Mouse (Mus musculus) layer of hippocampus, adult 11-12 months (tissue): ENCODE data around the gene Nell1.

Experiments
- DNase-seq: peaks from one replicate; pipeline ENCODE4 v3.0.0; 2022; ENCODE audit warnings: low spot score

The Nell1 gene

GRCm38 (mm10) chr7:50295508-50295907, 320.8 kb downstream of the Nell1 start:
- no peak for DNase-seq

- DNase-seq, result no peak
Observed at GRCm38 (mm10) chr7:50338226-50338625, 363.6 kb downstream of the Nell1 start.

DNA sequence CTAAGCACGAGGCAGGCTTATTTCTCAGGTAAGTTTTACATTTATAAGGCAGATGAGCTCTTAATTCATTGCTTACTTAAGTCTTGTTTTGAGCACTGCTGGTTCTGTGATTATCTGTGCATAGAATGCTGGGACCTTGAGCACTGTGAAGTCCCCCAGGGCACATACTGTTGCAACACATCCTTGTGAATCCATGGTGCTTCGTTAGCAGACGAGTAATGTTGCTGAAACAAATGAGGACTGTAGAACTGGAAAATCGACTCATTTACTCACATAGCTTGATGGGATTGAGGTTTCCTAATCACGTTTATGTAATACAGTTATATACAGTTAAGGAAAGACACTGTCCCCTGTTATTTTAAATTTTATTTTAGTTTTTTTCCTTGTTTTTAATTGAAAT, 364.1 kb downstream of the Nell1 start:
- no peak for DNase-seq

DNA sequence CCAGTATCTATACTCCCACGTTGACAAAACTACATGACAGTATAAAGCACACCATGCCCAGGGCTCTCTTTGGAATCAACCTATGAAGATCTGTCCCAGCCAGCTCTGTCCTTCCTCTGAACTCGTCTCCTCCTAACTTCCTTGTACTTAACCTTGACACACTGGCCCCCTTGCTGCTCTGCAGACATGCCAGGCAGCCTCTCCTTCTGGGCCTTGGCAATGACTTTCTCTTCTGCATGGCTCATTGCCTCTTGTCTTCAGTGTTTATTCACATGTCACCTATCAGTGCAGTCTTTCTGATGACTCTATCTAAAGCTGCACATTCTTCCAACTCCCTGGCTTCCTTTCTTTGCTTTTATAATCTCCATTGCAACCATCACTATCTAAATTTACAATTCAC, 376.9 kb downstream of the Nell1 start:
- DNase-seq, result no peak

GRCm38 (mm10) chr7:50357213-50357612, 382.5 kb downstream of the Nell1 start:
- no peak for DNase-seq

- DNase-seq, result no peak
Observed at GRCm38 (mm10) chr7:50362039-50362438, 387.4 kb downstream of the Nell1 start.

GRCm38 (mm10) chr7:50374876-50375275, 400.2 kb downstream of the Nell1 start:
- peak; percentile 80 for DNase-seq

DNA sequence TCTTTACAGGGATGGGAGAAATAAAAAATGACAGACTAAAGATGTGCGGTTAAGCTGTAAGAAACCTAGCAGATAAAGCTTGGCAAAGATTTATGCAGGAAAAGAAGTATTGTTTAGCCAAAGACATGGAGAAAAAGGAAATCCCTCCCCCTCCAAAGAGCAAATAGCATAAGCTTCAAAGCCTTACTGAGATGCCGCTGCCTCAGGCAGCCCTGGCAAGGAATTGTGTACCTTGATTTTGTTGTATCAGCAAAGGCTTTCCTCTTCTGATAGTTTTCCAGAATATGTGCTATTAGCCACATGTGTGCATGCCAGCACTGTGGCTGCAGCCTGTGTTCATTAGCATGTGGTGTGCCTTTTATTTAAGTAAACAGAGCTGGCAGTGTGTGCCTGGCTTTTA, 435.8 kb downstream of the Nell1 start:
- DNase-seq, result no peak

DNA sequence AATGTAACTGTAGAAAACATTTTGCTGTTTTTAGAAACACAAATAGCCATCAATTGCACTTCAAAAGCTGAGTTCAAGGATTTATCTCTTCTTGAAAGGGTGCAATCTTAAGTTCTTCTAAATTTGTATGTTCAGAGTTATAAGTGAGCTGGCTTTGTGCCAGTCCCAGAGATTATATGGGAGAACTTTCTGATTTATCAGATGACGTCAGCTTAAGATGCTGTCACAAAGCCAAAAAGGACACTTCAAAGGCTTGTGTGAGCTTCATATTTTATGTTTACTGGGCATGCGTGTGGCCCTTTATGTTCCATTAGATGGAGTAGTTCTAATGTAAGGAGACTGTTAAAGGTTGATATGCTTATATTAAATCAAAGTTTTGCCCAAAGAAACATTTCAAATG, 445.3 kb downstream of the Nell1 start:
- no peak for DNase-seq

GRCm38 (mm10) chr7:50422422-50423195, 447.9 kb downstream of the Nell1 start:
- no peak for DNase-seq

DNA sequence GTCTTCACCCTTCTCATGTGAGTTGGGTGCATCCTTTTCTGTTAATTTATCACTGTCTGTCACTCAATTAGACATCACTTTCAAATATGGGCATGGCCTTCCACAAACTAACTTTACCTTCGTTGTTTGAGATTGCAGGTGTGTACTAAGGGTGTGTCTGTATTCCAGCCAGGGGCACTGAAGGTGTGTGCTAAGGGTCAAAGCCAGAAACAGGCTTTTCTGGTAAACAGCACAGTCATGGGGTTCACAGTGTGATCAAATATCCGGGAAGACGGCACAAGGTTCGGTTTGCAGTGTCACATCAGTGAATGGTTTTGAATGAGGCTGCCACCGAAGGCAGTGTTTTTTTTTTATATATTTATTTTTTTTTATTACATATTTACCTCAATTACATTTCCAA, 455.1 kb downstream of the Nell1 start:
- DNase-seq, result no peak

- peak; percentile 25 for DNase-seq
Observed at GRCm38 (mm10) chr7:50441237-50441636, 466.6 kb downstream of the Nell1 start.

GRCm38 (mm10) chr7:50447316-50447715, 472.7 kb downstream of the Nell1 start:
- no peak for DNase-seq

DNA sequence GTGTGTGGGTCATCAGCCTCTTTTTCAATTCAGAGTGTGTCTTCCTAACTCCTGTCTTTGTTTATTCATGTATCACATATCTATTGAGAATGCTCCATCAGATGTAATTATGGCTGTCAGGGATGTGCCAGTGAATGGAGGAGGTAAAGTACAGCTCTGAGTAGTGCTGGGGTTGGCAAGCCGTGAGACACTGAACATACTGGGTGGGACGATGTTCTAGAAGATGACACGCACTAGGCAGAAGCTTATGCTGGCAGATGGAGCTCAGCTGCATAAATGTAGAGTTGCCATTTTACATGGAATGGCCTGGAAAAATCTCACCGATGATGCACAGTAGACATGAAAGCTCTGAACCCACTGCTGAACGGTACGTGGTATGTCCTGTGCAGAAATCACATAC, 493.1 kb downstream of the Nell1 start:
- no peak for DNase-seq

- DNase-seq, result no peak
Observed at GRCm38 (mm10) chr7:50470555-50470954, 495.9 kb downstream of the Nell1 start.

- no peak for DNase-seq
Observed at GRCm38 (mm10) chr7:50482011-50482410, 507.3 kb downstream of the Nell1 start.

GRCm38 (mm10) chr7:50485304-50485703, 510.6 kb downstream of the Nell1 start:
- DNase-seq, result peak; percentile 41

- no peak for DNase-seq
Observed at GRCm38 (mm10) chr7:50486884-50487420, 512.3 kb downstream of the Nell1 start.

GRCm38 (mm10) chr7:50501562-50501961, 526.9 kb downstream of the Nell1 start:
- DNase-seq, result no peak

- no peak for DNase-seq
Observed at GRCm38 (mm10) chr7:50507047-50507446, 532.4 kb downstream of the Nell1 start.

DNA sequence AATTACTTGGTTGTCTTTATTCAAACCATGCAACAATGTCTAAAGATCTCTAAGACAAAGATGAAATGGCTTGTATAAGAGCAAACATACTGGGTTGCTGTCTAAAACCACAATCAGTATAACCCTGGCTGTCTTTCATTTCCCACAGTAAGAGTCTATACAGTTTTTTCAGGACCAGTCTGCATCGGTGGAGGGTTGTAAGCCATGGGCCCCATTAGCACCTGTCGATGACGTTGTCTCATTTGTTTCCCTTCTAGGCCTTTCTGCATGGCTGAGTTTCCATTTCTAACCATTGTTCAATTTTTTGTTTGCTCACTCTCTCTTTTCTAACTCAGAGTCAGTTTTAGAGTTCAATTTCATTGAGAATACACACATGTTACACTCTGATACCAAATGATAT, 540.2 kb downstream of the Nell1 start:
- no peak for DNase-seq

GRCm38 (mm10) chr7:50516681-50517080, 542.0 kb downstream of the Nell1 start:
- DNase-seq, result no peak

DNA sequence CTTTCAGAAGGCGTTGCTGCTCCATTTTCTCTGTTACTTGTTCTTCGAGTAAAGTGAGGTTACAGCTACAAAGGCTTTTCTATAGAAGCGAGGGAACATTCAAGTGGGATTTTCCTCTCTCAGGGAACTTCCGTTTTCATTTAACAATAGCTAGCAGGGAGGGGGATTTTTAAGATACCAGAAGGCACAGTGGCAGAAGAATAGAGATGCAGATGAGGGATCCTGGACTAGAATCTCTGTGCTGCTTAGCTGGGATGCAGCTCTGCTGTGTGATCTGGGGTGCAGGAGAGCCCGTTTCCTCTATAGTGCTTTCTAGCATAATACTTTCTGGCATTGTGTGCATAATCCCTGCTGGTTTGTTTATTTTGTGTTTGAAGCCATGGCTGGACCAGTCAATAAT, 568.7 kb downstream of the Nell1 start:
- DNase-seq, result no peak

- peak; percentile 23 for DNase-seq
Observed at GRCm38 (mm10) chr7:50549572-50549971, 574.9 kb downstream of the Nell1 start.
